Mouse (Mus musculus): ENCODE results near the gene Pla2g4e.

Pla2g4e gene

GRCm38 (mm10) chr2:120153586-120154360 lies 91.4 kb downstream of the Pla2g4e start:
- DNase-seq (ENCODE audit: low spot score) = no peak

- DNase-seq (ENCODE audit: low spot score) = no peak
Measured at GRCm38 (mm10) chr2:120150571-120150970, 94.6 kb downstream of the Pla2g4e start.

- DNase-seq (ENCODE audit: low spot score) = no peak
Measured at GRCm38 (mm10) chr2:120149634-120150033, 95.5 kb downstream of the Pla2g4e start.

GRCm38 (mm10) chr2:120147999-120148398 lies 97.1 kb downstream of the Pla2g4e start:
- no peak for DNase-seq (ENCODE audit: low spot score)

- DNase-seq (ENCODE audit: low spot score) = no peak
Measured at GRCm38 (mm10) chr2:120147364-120147763, 97.8 kb downstream of the Pla2g4e start.

- no peak for DNase-seq (ENCODE audit: low spot score)
Measured at GRCm38 (mm10) chr2:120146543-120146942, 98.6 kb downstream of the Pla2g4e start.

GRCm38 (mm10) chr2:120144390-120144789 lies 100.7 kb downstream of the Pla2g4e start:
- no peak for DNase-seq (ENCODE audit: low spot score)

- DNase-seq (ENCODE audit: low spot score) = no peak
Measured at GRCm38 (mm10) chr2:120142336-120142735, 102.8 kb downstream of the Pla2g4e start.

GRCm38 (mm10) chr2:120141671-120142070 lies 103.5 kb downstream of the Pla2g4e start:
- no peak for DNase-seq (ENCODE audit: low spot score)

- DNase-seq (ENCODE audit: low spot score) = no peak
Measured at GRCm38 (mm10) chr2:120140326-120140725, 104.8 kb downstream of the Pla2g4e start.

GRCm38 (mm10) chr2:120139091-120139490 lies 106.0 kb downstream of the Pla2g4e start:
- no peak for DNase-seq (ENCODE audit: low spot score)

- DNase-seq (ENCODE audit: low spot score) = no peak
Measured at GRCm38 (mm10) chr2:120137281-120137680, 107.9 kb downstream of the Pla2g4e start.

GRCm38 (mm10) chr2:120134453-120135075 lies 110.6 kb downstream of the Pla2g4e start:
- no peak for DNase-seq (ENCODE audit: low spot score)

- no peak for DNase-seq (ENCODE audit: low spot score)
Measured at GRCm38 (mm10) chr2:120131881-120132280, 113.3 kb downstream of the Pla2g4e start.

- no peak for DNase-seq (ENCODE audit: low spot score)
Measured at GRCm38 (mm10) chr2:120129252-120129908, 115.8 kb downstream of the Pla2g4e start.

- DNase-seq (ENCODE audit: low spot score) = no peak
Measured at GRCm38 (mm10) chr2:120128611-120129051, 116.5 kb downstream of the Pla2g4e start.

GRCm38 (mm10) chr2:120128011-120128410 lies 117.1 kb downstream of the Pla2g4e start:
- DNase-seq (ENCODE audit: low spot score) = no peak

- no peak for DNase-seq (ENCODE audit: low spot score)
Measured at GRCm38 (mm10) chr2:120126901-120127300, 118.2 kb downstream of the Pla2g4e start.

GRCm38 (mm10) chr2:120126408-120126807 lies 118.7 kb downstream of the Pla2g4e start:
- DNase-seq (ENCODE audit: low spot score) = no peak

GRCm38 (mm10) chr2:120125461-120125860 lies 119.7 kb downstream of the Pla2g4e start:
- no peak for DNase-seq (ENCODE audit: low spot score)

- no peak for DNase-seq (ENCODE audit: low spot score)
Measured at GRCm38 (mm10) chr2:120124946-120125345, 120.2 kb downstream of the Pla2g4e start.

GRCm38 (mm10) chr2:120124096-120124495 lies 121.0 kb downstream of the Pla2g4e start:
- no peak for DNase-seq (ENCODE audit: low spot score)

GRCm38 (mm10) chr2:120122983-120123382 lies 122.2 kb downstream of the Pla2g4e start:
- DNase-seq (ENCODE audit: low spot score) = no peak
